Mouse (Mus musculus) heart, adult 2 months (tissue): ENCODE measurements around the gene Fam169a. TPM values are rescaled to one million over a fixed set of nuclear protein-coding genes. Genes with fewer than 3 reads are reported as not detected.

Source experiments
- DNase-seq, 2 experiments: peaks; one replicate each; pipeline ENCODE4 v3.0.0; 2021
- H3K27ac ChIP-seq: fragments of 200-600 bp; 2 replicates; pipeline ENCODE4 v1.8.1; 2022
- H3K27me3 ChIP-seq: fragments of 200-500 bp; 2 replicates; pipeline ENCODE4 v1.6.1; 2012; ENCODE audit warnings: mild to moderate bottlenecking, low read length, inconsistent platforms, mixed read lengths; ENCODE audit not compliant: control insufficient read depth, insufficient read depth
- H3K36me3 ChIP-seq: fragments of 200-500 bp; 2 replicates; pipeline ENCODE4 v1.6.1; 2012; ENCODE audit warnings: low read length, inconsistent platforms; ENCODE audit not compliant: control insufficient read depth, insufficient read depth
- H3K4me1 ChIP-seq: fragments of 200-500 bp; 2 replicates; pipeline ENCODE4 v1.6.1; 2011; ENCODE audit warnings: low read length; ENCODE audit not compliant: control insufficient read depth, insufficient read depth
- H3K4me3 ChIP-seq: fragments of 200-600 bp; 2 replicates; pipeline ENCODE4 v1.8.1; 2022
- H3K79me2 ChIP-seq: fragments of 200-500 bp; replicated peaks from 2 replicates; pipeline ENCODE4 v1.6.1; 2012; ENCODE audit warnings: mild to moderate bottlenecking, inconsistent platforms, low read length, moderate library complexity, mixed read lengths; ENCODE audit not compliant: control insufficient read depth, insufficient read depth
- H3K9ac ChIP-seq: fragments of 200-500 bp; 2 replicates; pipeline ENCODE4 v1.6.1; 2012; ENCODE audit warnings: low read depth, mild to moderate bottlenecking, control low read depth, inconsistent platforms, low read length, mixed read lengths
- CTCF ChIP-seq: fragments of 200-600 bp; IDR thresholded peaks from 2 replicates; pipeline ENCODE4 v1.8.1; 2022; ENCODE audit warnings: antibody characterized with exemption, mild to moderate bottlenecking, moderate library complexity
- EP300 ChIP-seq: fragments of 200-500 bp; IDR thresholded peaks from 2 replicates; pipeline ENCODE4 v1.6.1; 2011; ENCODE audit warnings: low read depth, low read length, control low read depth; ENCODE audit not compliant: insufficient read depth
- POLR2A ChIP-seq: fragments of 200-500 bp; IDR thresholded peaks from 2 replicates; pipeline ENCODE4 v1.6.1; 2011; ENCODE audit warnings: mild to moderate bottlenecking, low read depth, low read length, control low read depth; ENCODE audit not compliant: insufficient read depth
- WGBS: fragments of 180-500 bp; shearing (Covaris S2); methylation state at CpG from one replicate; pipeline ENCODE4 v1.1.7; 2018; 5-methylcytosine and 5-hydroxymethylcytosine counted together
- intact Hi-C: fragments of 180-260 bp; cut with DNase I; formaldehyde crosslinking; loops from one replicate; pipeline ENCODE4 v1.15.1; 2025
- polyA plus RNA-seq: library from polyadenylated mRNA; depleted of rRNA; stranded (reverse); fragments of >200 nt; gene quantifications from 2 replicates; pipeline ENCODE4 v1.2.3, GENCODE M21; 2012; rRNA removed
- total RNA-seq, 2 experiments: library from RNA; stranded (reverse); gene quantifications; 2 replicates each; pipeline ENCODE4 v1.2.3; 2021

The Fam169a gene
- total and polyA plus RNA-seq, 3 experiments = 0.12 to 0.50 (median 0.42) TPM

GRCm38 (mm10) chr13:97176731-97177130 lies 109.6 kb downstream of the Fam169a start:
- H3K4me1 ChIP-seq = no peaks in the 10 kb centered on the region
- H3K27me3 ChIP-seq = no peaks in the 10 kb centered on the region
- H3K79me2 ChIP-seq = no peaks in the 10 kb centered on the region
- DNase-seq = no peak
- 80% methylated on average over 5 of the region's 5 CpGs for WGBS
- no peak overlapping the region for H3K4me3 ChIP-seq
- H3K36me3 ChIP-seq = no peaks in the 10 kb centered on the region; the same call in 1 of the 2 replicates
- TF ChIP-seq CTCF (no peak), POLR2A (no peak), EP300 (no peak)
- H3K9ac ChIP-seq = no peak overlapping the region
- no peak overlapping the region for H3K27ac ChIP-seq
- intact Hi-C loops = no loop called here

GRCm38 (mm10) chr13:97178943-97179342 lies 111.9 kb downstream of the Fam169a start:
- H3K27ac ChIP-seq = no peak overlapping the region
- WGBS = 81% methylated on average over 7 of the region's 7 CpGs
- H3K36me3 ChIP-seq = no peaks in the 10 kb centered on the region; the same call in 1 of the 2 replicates
- no peak overlapping the region for H3K9ac ChIP-seq
- DNase-seq = no peak
- H3K4me3 ChIP-seq = no peak overlapping the region
- no peaks in the 10 kb centered on the region for H3K4me1 ChIP-seq
- no peaks in the 10 kb centered on the region for H3K79me2 ChIP-seq
- no peaks in the 10 kb centered on the region for H3K27me3 ChIP-seq
- no peak for TF ChIP-seq EP300
- no peak for TF ChIP-seq CTCF
- no peak for TF ChIP-seq POLR2A
- intact Hi-C loops = no loop called here

GRCm38 (mm10) chr13:97180113-97180828 lies 113.2 kb downstream of the Fam169a start:
- H3K27me3 ChIP-seq = no peaks in the 10 kb centered on the region
- no peak for DNase-seq
- no peaks in the 10 kb centered on the region for H3K36me3 ChIP-seq
- TF ChIP-seq POLR2A = no peak
- no peak for TF ChIP-seq EP300
- TF ChIP-seq CTCF = no peak
- H3K4me3 ChIP-seq = no peak overlapping the region
- H3K27ac ChIP-seq = no peak overlapping the region
- H3K4me1 ChIP-seq = no peaks in the 10 kb centered on the region
- intact Hi-C loops = no loop called here
- 77% methylated on average over 6 of the region's 6 CpGs for WGBS
- H3K9ac ChIP-seq = no peak overlapping the region
- H3K79me2 ChIP-seq = no peaks in the 10 kb centered on the region

Other genes with a start within 250 kb of the Fam169a start
- gene Gcnt4, start 142.6 kb upstream of the Fam169a start, total RNA-seq = under 1 TPM; 0.11 to 0.13 TPM
- 0.03 and 0.04 TPM in 2 replicates for gene Gcnt4, start 142.6 kb upstream of the Fam169a start, polyA plus RNA-seq
- not detected for gene 1700029F12Rik, start 32.9 kb upstream of the Fam169a start, total RNA-seq
- gene 1700029F12Rik, start 32.9 kb upstream of the Fam169a start, polyA plus RNA-seq = 0.78 and 0.82 TPM in 2 replicates
- 10 to 100 TPM in 1 of 2 experiments, not detected in 1; 10.7 TPM for gene Gm6169, start 32.0 kb downstream of the Fam169a start, total RNA-seq
- gene Gm6169, start 32.0 kb downstream of the Fam169a start, polyA plus RNA-seq = 1.2 and 2.5 TPM in 2 replicates
- 10 to 100 TPM; 43.0 to 54.7 TPM for gene Gfm2, start 70.7 kb downstream of the Fam169a start, total RNA-seq
- gene Gfm2, start 70.7 kb downstream of the Fam169a start, polyA plus RNA-seq = 27.9 and 50.2 TPM in 2 replicates
- gene Nsa2, start 70.7 kb downstream of the Fam169a start, total RNA-seq = 10 to 100 TPM; 42.0 to 45.0 TPM
- 14.9 and 27.5 TPM in 2 replicates for gene Nsa2, start 70.7 kb downstream of the Fam169a start, polyA plus RNA-seq
- 10 to 100 TPM; 21.2 to 21.7 TPM for gene Hexb, start 131.1 kb downstream of the Fam169a start, total RNA-seq
- gene Hexb, start 131.1 kb downstream of the Fam169a start, polyA plus RNA-seq = 21.3 and 26.5 TPM in 2 replicates
- 1 to 10 TPM; 7.7 to 10.0 TPM for gene Enc1, start 173.8 kb downstream of the Fam169a start, total RNA-seq
- 5.2 and 6.3 TPM in 2 replicates for gene Enc1, start 173.8 kb downstream of the Fam169a start, polyA plus RNA-seq